Mouse (Mus musculus) kidney, adult 11 months (tissue): ENCODE measurements around the gene Csdc2.
"Not testable (repeated sequence)": the region's sequence is repeated elsewhere in the genome, so short reads cannot be mapped to it uniquely, and the experiment has no call there.

ENCODE experiments used
- DNase-seq: peaks from one replicate; pipeline ENCODE4 v3.0.0; 2022

Gene Csdc2

GRCm38 (mm10) chr15:81956457-81956856 lies 19.9 kb downstream of the Csdc2 start:
- no peak for DNase-seq

GRCm38 (mm10) chr15:81957598-81957997 lies 21.0 kb downstream of the Csdc2 start:
- no peak for DNase-seq

GRCm38 (mm10) chr15:81958906-81959305 lies 22.3 kb downstream of the Csdc2 start:
- DNase-seq: no peak

GRCm38 (mm10) chr15:81960171-81961077 lies 23.9 kb downstream of the Csdc2 start, which contains the start of gene Pmm1:
Gene Pmm1, minus strand, starts transcription at chr15:81960930.
- DNase-seq: peak; percentile 98

GRCm38 (mm10) chr15:81961078-81961451 lies 24.5 kb downstream of the Csdc2 start:
- DNase-seq: no peak

- DNase-seq: no peak
These were observed 27.7 kb downstream of the Csdc2 start for GRCm38 (mm10) chr15:81964262-81964661.

DNA sequence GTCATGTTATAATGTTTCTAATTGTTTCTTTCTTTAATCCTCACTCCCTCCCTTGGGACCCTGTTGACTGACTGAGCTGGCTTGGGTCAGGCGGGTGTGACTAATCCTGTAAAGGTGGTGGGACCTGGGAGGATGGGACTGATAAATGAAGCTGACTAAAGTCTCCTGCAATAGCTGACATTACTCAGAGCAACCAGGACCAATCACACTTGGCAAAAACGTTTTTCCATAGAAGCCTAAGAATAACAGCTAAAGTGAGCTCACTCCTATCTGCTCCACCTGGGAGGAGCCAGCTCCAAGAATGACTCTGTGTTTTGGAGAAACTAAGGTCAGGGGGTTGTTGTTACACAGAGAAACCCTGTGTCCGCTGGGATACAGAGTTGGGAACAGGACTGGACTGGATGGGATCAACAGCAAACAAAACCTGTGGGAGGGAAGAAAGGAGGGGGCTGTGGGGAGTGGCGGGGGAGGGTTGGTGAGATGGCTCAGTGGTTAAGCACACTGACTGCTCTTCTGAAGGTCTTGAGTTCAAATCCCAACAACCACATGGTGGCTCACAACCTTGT lies 28.5 kb downstream of the Csdc2 start:
- no peak for DNase-seq

DNA sequence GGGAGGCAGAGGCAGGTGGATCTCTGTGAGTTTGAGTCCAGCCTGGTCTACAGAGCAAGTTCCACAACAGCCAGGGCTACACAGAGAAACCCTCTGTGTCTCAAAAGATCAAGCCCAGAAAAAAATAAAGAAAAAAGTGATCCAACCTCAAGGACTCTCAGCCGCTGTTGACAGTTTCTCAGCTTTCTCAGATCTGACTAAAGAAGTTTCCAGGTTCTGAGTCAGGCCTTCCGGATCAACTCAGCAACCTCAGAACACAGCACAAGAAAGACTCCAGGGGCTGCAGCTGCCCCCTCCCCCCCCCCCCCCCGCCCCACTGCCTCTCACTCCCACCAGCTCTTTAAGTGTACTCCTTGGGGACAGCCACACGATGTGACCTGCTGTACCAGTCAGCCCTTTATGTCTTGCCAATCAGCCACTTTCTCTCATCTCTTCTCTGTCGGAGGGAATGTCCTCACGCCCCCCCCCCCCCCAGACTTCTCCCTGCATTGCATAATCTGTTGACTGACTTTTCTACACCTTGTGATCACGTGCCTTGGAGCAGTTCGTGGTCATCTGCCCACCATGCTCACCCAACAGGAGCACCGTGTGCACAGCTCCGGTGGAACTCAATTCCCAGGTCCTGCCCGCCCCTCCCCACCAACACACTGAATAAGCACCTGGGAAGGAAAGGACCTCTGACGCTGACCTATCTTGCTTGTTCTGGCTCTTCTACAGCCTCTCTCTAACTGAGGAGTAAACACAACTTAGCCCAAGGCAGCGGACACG lies 29.7 kb downstream of the Csdc2 start:
- DNase-seq: no peak

- DNase-seq: no peak
These were observed 31.3 kb downstream of the Csdc2 start for GRCm38 (mm10) chr15:81967821-81968220.

- DNase-seq: no peak
These were observed 31.9 kb downstream of the Csdc2 start for GRCm38 (mm10) chr15:81968447-81968846.

GRCm38 (mm10) chr15:81969173-81969572 lies 32.6 kb downstream of the Csdc2 start:
- peak; percentile 69 for DNase-seq

DNA sequence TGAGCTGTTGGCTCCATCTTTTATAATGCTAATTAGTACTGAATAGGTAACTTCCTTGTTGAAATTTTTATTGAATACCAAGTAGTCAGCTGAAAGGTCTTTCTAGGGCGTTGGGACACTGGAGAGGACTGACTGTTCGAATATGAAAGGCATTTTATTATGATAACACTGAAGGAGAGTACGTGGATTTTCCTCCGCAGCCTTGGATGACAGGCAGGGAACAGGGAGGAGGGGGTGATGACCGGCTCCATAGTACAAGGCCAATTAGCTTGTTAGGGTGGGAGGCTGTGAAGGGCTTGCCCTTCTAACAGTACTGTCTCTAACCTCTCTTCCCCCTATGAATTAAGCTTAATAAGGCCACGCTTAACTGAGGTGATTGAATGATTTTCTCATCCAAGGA lies 33.1 kb downstream of the Csdc2 start:
- DNase-seq: not testable (repeated sequence)

DNA sequence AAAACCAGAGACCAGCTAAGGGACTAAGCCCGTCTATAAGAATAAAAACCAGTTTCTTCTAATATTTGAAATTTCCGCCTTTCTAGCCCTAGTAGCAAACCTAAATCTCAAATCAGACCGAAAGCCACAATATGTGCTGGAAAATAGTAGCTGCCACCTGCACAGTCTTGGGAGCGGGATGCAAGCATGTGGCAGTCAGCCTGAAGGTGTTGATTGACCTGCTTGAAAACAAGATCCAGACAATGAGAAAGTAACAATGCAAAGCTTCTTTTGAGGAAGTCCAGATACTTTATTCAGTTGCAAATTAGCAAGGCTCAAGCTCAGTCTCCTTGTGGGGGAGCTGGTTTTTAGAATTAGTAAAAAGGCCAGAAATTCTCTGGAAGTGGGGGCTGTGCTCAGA lies 33.9 kb downstream of the Csdc2 start:
- not testable (repeated sequence) for DNase-seq

GRCm38 (mm10) chr15:81975156-81975555 lies 38.6 kb downstream of the Csdc2 start:
- DNase-seq: not testable (repeated sequence)

- DNase-seq: no peak
These were observed 43.8 kb downstream of the Csdc2 start, which contains the start of gene 1700029P11Rik for GRCm38 (mm10) chr15:81980321-81980720. Gene 1700029P11Rik, plus strand, starts transcription at chr15:81980540.

DNA sequence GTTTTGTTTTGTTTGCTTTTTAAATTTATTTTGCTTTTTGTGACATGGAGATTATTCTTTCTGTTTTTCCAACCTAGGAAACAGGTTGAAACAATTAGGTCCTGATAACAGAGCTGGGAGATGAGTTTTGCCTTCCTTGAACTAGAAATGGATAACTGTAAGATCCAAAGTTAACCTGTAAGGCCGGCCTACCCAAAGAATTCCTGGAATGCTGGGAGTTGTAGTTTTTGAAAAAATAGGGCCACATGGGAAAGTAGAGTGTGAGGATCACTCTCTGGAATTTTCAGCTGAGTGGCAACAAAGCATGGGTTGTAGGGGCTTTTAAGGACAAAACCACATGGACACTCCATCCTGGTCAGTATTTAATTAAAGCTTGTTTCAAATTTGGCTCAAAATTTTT lies 45.6 kb downstream of the Csdc2 start:
- DNase-seq: no peak

DNA sequence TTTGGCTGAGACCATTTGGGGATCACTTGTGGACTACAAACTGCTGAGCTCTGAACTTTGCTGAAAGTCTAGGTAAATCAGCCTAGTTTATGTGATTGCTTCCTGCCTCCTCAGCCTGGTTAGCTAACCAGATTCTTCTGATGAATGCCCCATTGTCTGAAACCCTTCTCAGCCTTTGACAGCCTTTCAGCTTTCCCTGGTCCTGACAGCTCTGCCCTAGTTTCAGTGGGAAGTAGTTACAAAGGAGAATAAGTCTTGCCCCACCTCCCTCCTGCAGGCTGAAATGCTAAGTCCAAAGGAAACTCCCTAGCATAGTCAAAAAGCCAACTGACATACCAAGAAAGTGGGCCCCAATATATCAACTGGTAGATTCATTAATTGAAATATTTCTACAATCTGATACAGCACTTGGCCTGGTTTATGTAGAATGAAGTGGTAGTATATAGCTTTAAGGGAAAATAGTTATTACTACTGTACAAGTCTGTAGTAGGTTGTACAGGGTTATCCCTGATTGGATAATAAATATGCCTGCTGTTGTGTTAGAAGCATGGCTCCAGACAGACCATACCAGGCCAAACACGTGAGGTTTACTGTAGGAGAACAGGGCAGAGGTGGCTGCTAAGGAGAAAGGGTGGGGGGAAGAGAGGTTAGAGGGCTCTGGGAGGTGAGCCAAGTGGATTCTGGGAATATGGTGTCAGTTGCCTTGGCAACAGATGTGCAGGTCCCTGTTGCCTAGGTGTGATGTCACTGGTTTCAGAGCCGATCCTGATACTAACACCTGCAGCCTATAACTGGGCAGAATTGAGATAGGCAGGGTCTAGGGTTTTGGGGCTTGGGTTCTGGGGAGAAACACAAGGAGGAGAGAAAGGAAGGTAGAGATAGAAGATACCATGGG lies 49.0 kb downstream of the Csdc2 start:
- no peak for DNase-seq

GRCm38 (mm10) chr15:81987646-81988045 lies 51.1 kb downstream of the Csdc2 start, which contains the start of gene Xrcc6:
Gene Xrcc6, plus strand, starts transcription at chr15:81987835.
- DNase-seq: no peak

DNA sequence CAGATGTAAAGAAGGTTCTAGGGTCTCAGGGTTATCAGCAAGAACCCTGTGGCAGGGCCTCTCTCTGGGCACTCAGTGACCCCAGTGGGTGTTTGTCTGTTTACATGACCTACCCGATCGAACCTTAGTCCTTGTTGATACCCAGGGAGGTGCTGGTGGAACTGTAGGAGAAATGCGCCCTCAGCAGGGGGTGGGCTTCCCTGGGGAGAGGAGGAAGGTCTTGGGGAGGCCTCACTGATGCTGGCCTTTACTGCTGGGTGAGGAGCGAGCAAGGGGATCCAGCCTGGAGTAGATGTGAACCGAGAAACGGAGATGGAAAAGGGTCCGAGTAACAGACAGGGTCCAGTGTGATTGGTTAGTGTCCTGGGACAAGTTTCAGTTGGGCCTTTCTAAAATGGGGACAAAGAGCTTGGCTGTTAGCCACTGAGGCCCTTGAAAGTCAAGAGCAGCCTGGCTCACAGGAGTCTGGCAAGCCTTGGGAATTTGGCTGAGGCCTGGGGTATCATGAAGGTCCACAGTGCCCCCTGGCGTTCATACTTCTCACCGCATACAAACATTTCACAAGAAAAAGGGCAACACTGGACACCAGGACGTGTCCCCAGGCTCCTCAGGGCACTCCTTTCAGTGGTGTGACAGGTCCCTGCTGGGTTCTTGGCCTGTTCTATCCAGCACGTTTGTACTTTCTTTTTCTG lies 53.0 kb downstream of the Csdc2 start:
- DNase-seq: peak; percentile 83

- no peak for DNase-seq
These were observed 54.0 kb downstream of the Csdc2 start for GRCm38 (mm10) chr15:81990549-81990948.

DNA sequence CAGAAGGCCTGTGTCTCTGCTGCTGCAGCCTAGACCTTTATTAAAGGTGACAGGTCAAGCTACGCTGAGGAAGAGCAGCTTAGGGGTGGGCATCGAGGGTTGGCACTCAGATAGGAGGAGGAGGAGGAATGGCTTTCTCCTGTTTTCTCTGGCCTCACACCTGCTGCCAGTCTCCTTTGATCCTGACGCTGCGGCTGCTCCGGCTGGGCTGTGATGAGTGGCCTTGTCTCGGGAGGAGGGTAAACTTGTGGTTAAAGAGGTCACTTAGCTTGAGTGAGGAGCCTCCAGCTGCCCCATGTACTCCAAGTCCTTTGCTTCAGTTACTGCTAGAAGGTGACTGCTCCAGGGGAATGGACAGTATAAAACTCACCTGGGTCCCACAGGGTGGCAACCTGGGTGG lies 57.4 kb downstream of the Csdc2 start:
- DNase-seq: no peak
